Mouse (Mus musculus): ENCODE results near the gene Celsr2. TPM values are rescaled to one million over a fixed set of nuclear protein-coding genes. Genes with fewer than 3 reads are reported as not detected.

The Celsr2 gene
- polyA plus RNA-seq, 1 experiment from 2014 or later: 14.4 TPM

DNA sequence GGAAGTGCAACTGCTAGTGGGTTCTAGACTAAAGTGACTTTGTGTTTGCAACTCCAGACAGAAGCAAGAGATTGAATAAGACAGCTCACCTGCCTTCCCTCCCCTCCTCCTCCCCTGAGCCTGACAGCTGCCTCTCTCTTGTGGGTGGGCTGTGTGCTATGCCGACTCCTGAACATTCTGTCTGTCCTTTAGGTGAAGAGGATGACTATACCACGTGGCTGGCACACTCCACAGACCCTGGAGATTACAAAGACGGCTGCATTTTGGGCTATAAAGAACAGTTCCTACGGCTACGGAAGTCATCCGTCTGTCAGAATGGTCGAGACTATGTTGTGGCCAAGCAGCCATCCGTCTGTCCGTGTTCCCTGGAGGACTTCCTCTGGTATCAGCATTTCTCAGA lies 67.0 kb downstream of the Celsr2 start:
- Histone ChIP-seq H3K27me3 (ENCODE audit: control insufficient read depth, insufficient read depth, low read length) (no peaks in the 10 kb centered on the region), H3K4me1 (ENCODE audit: control insufficient read depth, insufficient read depth, low read length) (no peaks in the 10 kb centered on the region), H3K9ac (ENCODE audit: low read length) (no peak overlapping the region), H3K9me3 (replicated peaks; ENCODE audit: control insufficient read depth, low read length) (no peaks in the 10 kb centered on the region), H3K4me3 (replicated peaks; ENCODE audit: low read length) (no peak overlapping the region), H3K27ac (ENCODE audit: low read length) (no peak overlapping the region), H3K36me3 (ENCODE audit: control insufficient read depth, insufficient read depth, low read length) (no peaks in the 10 kb centered on the region), H3K4me2 (ENCODE audit: low read depth, low read length) (no peak overlapping the region)
- no peak for ATAC-seq (ENCODE audit: insufficient read depth, low FRiP score)
- WGBS: 81% methylated on average over 9 of the region's 9 CpGs

DNA sequence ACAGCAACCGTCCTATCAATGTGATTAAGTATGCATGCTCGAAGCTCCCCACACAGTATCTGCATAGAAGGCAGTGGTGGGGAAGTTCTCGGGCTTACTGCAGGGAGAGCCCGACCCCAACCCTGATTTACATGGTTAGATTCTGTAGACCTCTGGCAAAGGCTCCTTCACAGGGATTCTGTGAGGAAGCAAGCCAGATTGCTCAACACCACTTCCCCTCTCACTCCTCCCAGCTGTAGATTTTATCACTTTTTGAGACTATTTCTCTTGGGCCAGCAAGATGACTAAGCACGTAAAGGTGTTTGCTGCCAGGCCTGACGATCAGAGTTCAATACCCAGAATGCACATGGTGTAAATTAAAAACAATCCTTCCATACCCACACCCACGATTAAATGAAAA lies 69.5 kb downstream of the Celsr2 start:
- Histone ChIP-seq H3K9ac (ENCODE audit: low read length) (no peak overlapping the region), H3K4me1 (ENCODE audit: control insufficient read depth, insufficient read depth, low read length) (no peaks in the 10 kb centered on the region), H3K27ac (ENCODE audit: low read length) (no peak overlapping the region), H3K4me3 (replicated peaks; ENCODE audit: low read length) (no peak overlapping the region), H3K27me3 (ENCODE audit: control insufficient read depth, insufficient read depth, low read length) (no peaks in the 10 kb centered on the region), H3K9me3 (replicated peaks; ENCODE audit: control insufficient read depth, low read length) (no peaks in the 10 kb centered on the region), H3K4me2 (ENCODE audit: low read depth, low read length) (no peak overlapping the region), H3K36me3 (ENCODE audit: control insufficient read depth, insufficient read depth, low read length) (no peaks in the 10 kb centered on the region; the same call in 1 of the 2 replicates)
- 77% methylated on average over 7 of the region's 7 CpGs for WGBS
- no peak for ATAC-seq (ENCODE audit: insufficient read depth, low FRiP score)

- Histone ChIP-seq H3K4me3 (replicated peaks; ENCODE audit: low read length) (no peak overlapping the region), H3K9ac (ENCODE audit: low read length) (no peak overlapping the region), H3K27me3 (ENCODE audit: control insufficient read depth, insufficient read depth, low read length) (no peaks in the 10 kb centered on the region), H3K4me2 (ENCODE audit: low read depth, low read length) (no peak overlapping the region), H3K27ac (ENCODE audit: low read length) (no peak overlapping the region), H3K36me3 (ENCODE audit: control insufficient read depth, insufficient read depth, low read length) (no peaks in the 10 kb centered on the region; the same call in 1 of the 2 replicates), H3K9me3 (replicated peaks; ENCODE audit: control insufficient read depth, low read length) (no peaks in the 10 kb centered on the region), H3K4me1 (ENCODE audit: control insufficient read depth, insufficient read depth, low read length) (no peaks in the 10 kb centered on the region)
- no peak for ATAC-seq (ENCODE audit: insufficient read depth, low FRiP score)
- WGBS: 82% methylated on average over 7 of the region's 7 CpGs
Measured at GRCm38 (mm10) chr3:108342185-108342584, 73.2 kb downstream of the Celsr2 start.

- H3K36me3 ChIP-seq (ENCODE audit: control insufficient read depth, insufficient read depth, low read length): no peaks in the 10 kb centered on the region; the same call in 1 of the 2 replicates
- 83% methylated on average over 2 of the region's 2 CpGs for WGBS
- H3K27ac ChIP-seq (ENCODE audit: low read length): no peak overlapping the region
- no peaks in the 10 kb centered on the region for H3K9me3 ChIP-seq (replicated peaks; ENCODE audit: control insufficient read depth, low read length)
- H3K4me3 ChIP-seq (replicated peaks; ENCODE audit: low read length): no peak overlapping the region
- no peaks in the 10 kb centered on the region for H3K27me3 ChIP-seq (ENCODE audit: control insufficient read depth, insufficient read depth, low read length)
- ATAC-seq (ENCODE audit: insufficient read depth, low FRiP score): no peak
- no peak overlapping the region for H3K4me2 ChIP-seq (ENCODE audit: low read depth, low read length)
- no peaks in the 10 kb centered on the region for H3K4me1 ChIP-seq (ENCODE audit: control insufficient read depth, insufficient read depth, low read length)
- H3K9ac ChIP-seq (ENCODE audit: low read length): no peak overlapping the region
Measured at GRCm38 (mm10) chr3:108341040-108341439, 74.3 kb downstream of the Celsr2 start.

Other genes starting within 250 kb of the Celsr2 start
- 2.4 and 3.1 TPM in 2 replicates for gene Amigo1, start 229.2 kb downstream of the Celsr2 start, polyA plus RNA-seq (2015; fragmentation: Nextera tagmentation; extraction: Ambion mirVana)
- gene Cyb561d1, start 214.3 kb downstream of the Celsr2 start, polyA plus RNA-seq (2015; fragmentation: Nextera tagmentation; extraction: Ambion mirVana): 4.3 and 4.4 TPM in 2 replicates
- 11.5 and 12.5 TPM in 2 replicates for gene Atxn7l2, start 204.6 kb downstream of the Celsr2 start, polyA plus RNA-seq (2015; fragmentation: Nextera tagmentation; extraction: Ambion mirVana)
- gene Sypl2, start 188.9 kb downstream of the Celsr2 start, polyA plus RNA-seq (2015; fragmentation: Nextera tagmentation; extraction: Ambion mirVana): 0.15 and 3.4 TPM in 2 replicates
- gene Psma5, start 158.6 kb downstream of the Celsr2 start, polyA plus RNA-seq (2015; fragmentation: Nextera tagmentation; extraction: Ambion mirVana): 230 TPM in 2 replicates
- 7.4 and 8.6 TPM in 2 replicates for gene Sort1, start 131.5 kb downstream of the Celsr2 start, polyA plus RNA-seq (2015; fragmentation: Nextera tagmentation; extraction: Ambion mirVana)
- gene Mybphl, start 50.6 kb downstream of the Celsr2 start, polyA plus RNA-seq (2015; fragmentation: Nextera tagmentation; extraction: Ambion mirVana): not detected in 2 replicates
- gene Psrc1, start 31.7 kb downstream of the Celsr2 start, polyA plus RNA-seq (2015; fragmentation: Nextera tagmentation; extraction: Ambion mirVana): 35.6 and 36.7 TPM in 2 replicates
- 144 and 146 TPM in 2 replicates for gene Sars, start 29.7 kb upstream of the Celsr2 start, polyA plus RNA-seq (2015; fragmentation: Nextera tagmentation; extraction: Ambion mirVana)
- not detected in 2 replicates for gene 1700013F07Rik, start 118.6 kb upstream of the Celsr2 start, polyA plus RNA-seq (2015; fragmentation: Nextera tagmentation; extraction: Ambion mirVana)
- gene 5330417C22Rik, start 121.0 kb upstream of the Celsr2 start, polyA plus RNA-seq (2015; fragmentation: Nextera tagmentation; extraction: Ambion mirVana): 35.4 and 36.3 TPM in 2 replicates
- gene Tmem167b, start 146.9 kb upstream of the Celsr2 start, polyA plus RNA-seq (2015; fragmentation: Nextera tagmentation; extraction: Ambion mirVana): 45.6 and 47.3 TPM in 2 replicates
- gene Taf13, start 156.1 kb upstream of the Celsr2 start, polyA plus RNA-seq (2015; fragmentation: Nextera tagmentation; extraction: Ambion mirVana): 47.1 and 47.7 TPM in 2 replicates
- 14.3 and 14.9 TPM in 2 replicates for gene Wdr47, start 175.7 kb upstream of the Celsr2 start, polyA plus RNA-seq (2015; fragmentation: Nextera tagmentation; extraction: Ambion mirVana)
- 74.3 and 81.4 TPM in 2 replicates for gene Clcc1, start 238.4 kb upstream of the Celsr2 start, polyA plus RNA-seq (2015; fragmentation: Nextera tagmentation; extraction: Ambion mirVana)